Mouse (Mus musculus) fat pad, adult 2 months (tissue): ENCODE results near the gene Usp26.

Experiments used
- DNase-seq: peaks from one replicate; pipeline ENCODE4 v3.0.0-alpha.2; 2011; ENCODE audit warnings: low read depth, low spot score; ENCODE audit errors: extremely low read depth

Gene Usp26

DNA sequence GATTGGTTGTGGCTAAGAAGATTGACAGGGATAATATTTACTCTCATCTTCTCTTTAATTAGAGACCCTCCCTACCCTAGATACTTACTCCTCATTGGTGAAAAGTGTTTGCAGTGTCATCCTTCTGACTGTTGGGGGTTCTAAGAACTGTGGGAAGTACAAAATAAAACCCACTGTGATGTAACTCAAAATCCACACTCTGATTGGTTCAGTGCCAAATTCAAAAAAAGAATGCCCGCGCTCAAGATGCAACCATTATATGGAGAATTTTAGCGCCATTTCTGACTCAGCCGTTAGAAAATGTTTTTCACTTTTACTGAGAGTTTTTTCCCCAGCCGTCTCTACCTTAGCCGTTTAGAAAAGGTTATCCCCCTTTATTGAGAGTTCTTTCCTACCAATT, at the start of gene Usp26:
Gene Usp26 (minus strand): TSS at position 101 of the 400 bp plus-strand sequence.
- DNase-seq, result no peak

DNA sequence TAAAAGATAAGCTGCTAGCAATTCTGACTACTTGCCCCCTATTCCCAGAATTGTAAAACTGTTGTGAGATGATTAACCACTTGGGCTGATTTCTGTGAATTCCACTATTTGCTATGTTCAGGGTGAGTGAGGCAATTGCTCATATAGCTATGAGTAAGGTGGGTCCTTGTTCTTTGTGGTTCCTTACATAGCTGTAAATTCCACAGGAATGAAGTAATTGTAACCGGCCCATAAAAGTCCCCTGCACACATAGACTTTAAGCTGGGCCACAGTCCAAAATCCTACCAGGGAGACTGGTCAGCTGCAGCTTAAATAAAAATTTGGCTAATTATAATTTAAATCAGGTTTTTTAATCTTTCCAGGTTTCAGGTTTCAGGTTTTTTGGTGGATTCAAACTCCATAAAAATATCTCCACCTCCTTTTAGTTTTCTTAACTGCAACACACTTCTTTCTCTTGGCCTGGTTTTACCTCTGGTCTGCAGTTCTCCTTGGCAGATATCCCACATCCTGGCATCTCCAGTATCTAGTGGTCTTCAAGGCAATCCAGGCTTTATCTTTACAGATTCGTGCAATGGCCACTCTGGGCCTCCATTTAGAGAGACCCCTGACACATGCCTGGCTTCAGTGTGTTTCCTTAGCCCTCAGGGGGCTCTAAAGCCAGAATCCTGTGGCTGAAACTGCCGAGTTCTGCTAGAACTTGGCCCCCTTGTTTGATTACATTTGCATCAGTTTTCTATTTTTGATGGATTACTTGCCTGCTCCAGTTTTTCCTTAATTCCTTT, 13.6 kb upstream of the Usp26 start:
- DNase-seq, result no peak

- no peak for DNase-seq
These were observed 33.6 kb downstream of the Usp26 start for GRCm38 (mm10) chrX:51767457-51767856.

- DNase-seq, result no peak
These were observed 64.6 kb downstream of the Usp26 start for GRCm38 (mm10) chrX:51736450-51736849.

DNA sequence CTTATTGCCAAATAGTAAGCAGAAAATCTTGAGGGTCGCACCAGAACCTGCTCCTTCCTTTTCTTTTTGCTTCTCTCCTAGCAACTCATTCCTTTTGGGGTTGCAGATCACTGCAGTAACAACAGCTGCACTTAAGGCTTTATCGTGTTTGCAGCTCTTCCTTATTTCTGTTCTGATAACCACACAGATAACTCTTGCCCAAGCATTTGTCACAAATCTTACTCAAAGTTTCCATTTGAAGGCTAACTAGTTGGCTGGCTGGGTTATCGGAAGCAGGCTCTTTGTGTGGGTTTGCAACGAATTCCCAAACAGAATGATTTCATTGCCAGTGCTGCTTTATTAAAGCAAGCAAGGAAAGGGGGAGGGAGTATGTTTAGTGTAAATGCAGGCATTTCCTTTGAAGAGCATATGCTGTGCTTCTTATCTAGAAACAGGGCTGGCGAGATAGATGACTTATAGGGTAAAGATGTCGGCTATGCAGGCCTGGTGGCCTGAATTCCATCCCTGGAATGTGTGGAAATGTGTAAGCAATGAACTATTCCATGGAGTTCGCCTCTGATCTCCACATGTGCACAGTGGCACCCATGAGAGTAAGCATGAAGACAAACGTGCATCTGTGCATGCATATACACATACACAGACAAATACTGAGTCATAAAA, 86.8 kb downstream of the Usp26 start:
- DNase-seq, result no peak

DNA sequence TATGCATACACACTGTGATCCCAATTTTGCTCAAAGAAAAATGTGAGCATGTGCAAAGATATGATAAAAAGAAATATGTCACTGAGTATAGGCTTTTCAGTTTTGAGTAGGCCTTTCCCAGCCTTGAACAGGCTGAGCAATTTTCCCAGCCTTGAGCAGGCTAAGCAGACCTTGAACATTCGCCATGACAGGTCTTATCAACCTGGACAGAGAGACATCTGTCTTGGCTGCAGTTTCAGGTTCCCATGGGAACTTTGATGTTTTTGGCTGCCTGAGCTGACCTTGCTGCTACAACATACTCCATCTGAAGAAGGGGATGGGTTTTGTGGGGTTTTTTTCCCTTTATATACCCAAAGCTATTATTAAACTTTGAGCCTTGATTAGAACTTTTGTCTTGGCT, 88.0 kb downstream of the Usp26 start:
- no peak for DNase-seq
